Mouse (Mus musculus) adrenal gland, postnatal 4 days (tissue): ENCODE results near the gene Gm42417. TPM values are rescaled to one million over a fixed set of nuclear protein-coding genes. Genes with fewer than 3 reads are reported as not detected.

Source experiments
- microRNA-seq: library from miRNA; unstranded; fragments of <30 nt; microRNA quantifications from one replicate; pipeline ENCODE4 v1.2.0, GENCODE M21; 2021
- total RNA-seq, 2 experiments: library from RNA; stranded (reverse); gene quantifications; 2 replicates each; pipeline ENCODE4 v1.2.3; 2021

Gene Gm42417
- total RNA-seq, 2 experiments from 2014 or later, result not detected

Small RNAs within 50 kb of the gene (microRNA-seq; reads per million reads assigned to microRNA genes)
- gene Gm47280, result not detected

Other genes starting within 250 kb of the Gm42417 start
- 1 to 10 TPM; 6.0 to 8.4 TPM for gene Arid5a, start 231.7 kb downstream of the Gm42417 start, total RNA-seq
- gene Kansl3, start 170.2 kb downstream of the Gm42417 start, total RNA-seq, result 100 to 1,000 TPM; 107 to 113 TPM
- gene Fer1l5, start 167.1 kb downstream of the Gm42417 start, total RNA-seq, result under 1 TPM; 0.70 to 0.99 TPM
- 10 to 100 TPM; 25.3 to 31.2 TPM for gene Lman2l, start 94.2 kb downstream of the Gm42417 start, total RNA-seq
- gene Cnnm4, start 67.8 kb downstream of the Gm42417 start, total RNA-seq, result 1 to 10 TPM; 4.3 to 5.2 TPM
- 10 to 100 TPM; 44.1 to 45.1 TPM for gene Cnnm3, start 27.6 kb downstream of the Gm42417 start, total RNA-seq
- 10 to 100 TPM; 20.7 to 22.9 TPM for gene Ankrd23, start 2.5 kb downstream of the Gm42417 start, total RNA-seq
- 10 to 100 TPM; 19.8 to 23.1 TPM for gene Ankrd39, start 8.0 kb upstream of the Gm42417 start, total RNA-seq
- 10 to 100 TPM; 44.0 to 57.6 TPM for gene Sema4c, start 18.9 kb upstream of the Gm42417 start, total RNA-seq
- 1 to 10 TPM; 1.0 to 1.2 TPM for gene Fam178b, start 143.8 kb upstream of the Gm42417 start, total RNA-seq
- gene Cox5b, start 152.0 kb upstream of the Gm42417 start, total RNA-seq, result 100 to 1,000 TPM; 707 to 717 TPM
- not detected for gene 4933424G06Rik, start 170.7 kb upstream of the Gm42417 start, total RNA-seq
- gene Actr1b, start 175.0 kb upstream of the Gm42417 start, total RNA-seq, result 100 to 1,000 TPM; 133 to 143 TPM
- gene Zap70, start 222.4 kb upstream of the Gm42417 start, total RNA-seq, result under 1 TPM; 0.28 to 0.40 TPM